Mouse (Mus musculus): Measurements from ENCODE around the gene Rgp1. TPM values are rescaled to one million over a fixed set of nuclear protein-coding genes. Genes with fewer than 3 reads are reported as not detected.

Gene Rgp1
- polyA plus RNA-seq, 1 experiment = 41.2 TPM

GRCm38 (mm10) chr4:43582241-43582640 is 3.7 kb downstream of the Rgp1 start:
- WGBS = 89% methylated on average over 5 of the region's 5 CpGs
- H3K36me3 ChIP-seq (ENCODE audit: control insufficient read depth, insufficient read depth, low read length) = 0 out of 2 replicates have a peak, but pooled peaks cover 1% of the 10 kb centered on the region
- no peak for DNase-seq
- TF ChIP-seq CTCF (conservative IDR thresholded peaks at IDR 0.05; ENCODE audit: insufficient read depth, insufficient read length, low read depth, low read length) (no peak), POLR2A (IDR thresholded peaks at IDR 0.05; ENCODE audit: low read depth, low read length) (no peak)
- H3K4me3 ChIP-seq (ENCODE audit: insufficient read depth, low read depth, low read length) = no peak overlapping the region
- no peak overlapping the region for H3K27ac ChIP-seq (ENCODE audit: insufficient read depth, low read depth, low read length)
- H3K4me1 ChIP-seq (ENCODE audit: control insufficient read depth, insufficient read depth, low read length) = peaks cover 24% of the 10 kb centered on the region
- H3K27me3 ChIP-seq (replicated peaks; ENCODE audit: control insufficient read depth, insufficient read depth, low read length) = no peaks in the 10 kb centered on the region

GRCm38 (mm10) chr4:43583421-43583820 is 4.9 kb downstream of the Rgp1 start:
- no peak for TF ChIP-seq POLR2A (IDR thresholded peaks at IDR 0.05; ENCODE audit: low read depth, low read length)
- Histone ChIP-seq H3K27me3 (replicated peaks; ENCODE audit: control insufficient read depth, insufficient read depth, low read length) (no peaks in the 10 kb centered on the region), H3K27ac (ENCODE audit: insufficient read depth, low read depth, low read length) (no peak overlapping the region), H3K4me1 (ENCODE audit: control insufficient read depth, insufficient read depth, low read length) (peaks cover 24% of the 10 kb centered on the region), H3K4me3 (ENCODE audit: insufficient read depth, low read depth, low read length) (no peak overlapping the region), H3K36me3 (ENCODE audit: control insufficient read depth, insufficient read depth, low read length) (0 out of 2 replicates have a peak, but pooled peaks cover 1% of the 10 kb centered on the region)
- no peak for DNase-seq
- WGBS = 63% methylated on average over 7 of the region's 7 CpGs

GRCm38 (mm10) chr4:43584444-43585416 is 6.2 kb downstream of the Rgp1 start, which contains the start of gene Msmp:
Gene Msmp (minus strand): TSS chr4:43584494.
- peak; percentile 79 for DNase-seq
- Histone ChIP-seq H3K27ac (ENCODE audit: insufficient read depth, low read depth, low read length) (peak within 1 kb of the TSS; percentile 27; the same call in 1 of the 2 replicates), H3K4me1 (ENCODE audit: control insufficient read depth, insufficient read depth, low read length) (peaks cover 22% of the 10 kb centered on the region), H3K27me3 (replicated peaks; ENCODE audit: control insufficient read depth, insufficient read depth, low read length) (no peaks in the 10 kb centered on the region), H3K36me3 (ENCODE audit: control insufficient read depth, insufficient read depth, low read length) (0 out of 2 replicates have a peak, but pooled peaks cover 1% of the 10 kb centered on the region), H3K4me3 (ENCODE audit: insufficient read depth, low read depth, low read length) (no peak within 1 kb of the TSS)
- no peak for TF ChIP-seq POLR2A (IDR thresholded peaks at IDR 0.05; ENCODE audit: low read depth, low read length)
- TF ChIP-seq CTCF (conservative IDR thresholded peaks at IDR 0.05; ENCODE audit: insufficient read depth, insufficient read length, low read depth, low read length) = no peak
- 51% methylated on average over 12 of the region's 12 CpGs for WGBS

- H3K27me3 ChIP-seq (replicated peaks; ENCODE audit: control insufficient read depth, insufficient read depth, low read length) = no peaks in the 10 kb centered on the region
- H3K4me3 ChIP-seq (ENCODE audit: insufficient read depth, low read depth, low read length) = no peak overlapping the region
- 0 out of 2 replicates have a peak, but pooled peaks cover 1% of the 10 kb centered on the region for H3K36me3 ChIP-seq (ENCODE audit: control insufficient read depth, insufficient read depth, low read length)
- 49% methylated on average over 10 of the region's 10 CpGs for WGBS
- no peak for TF ChIP-seq POLR2A (IDR thresholded peaks at IDR 0.05; ENCODE audit: low read depth, low read length)
- TF ChIP-seq CTCF (conservative IDR thresholded peaks at IDR 0.05; ENCODE audit: insufficient read depth, insufficient read length, low read depth, low read length) = no peak
- DNase-seq = no peak
- peak overlapping the region; percentile 58; the same call in 1 of the 2 replicates for H3K27ac ChIP-seq (ENCODE audit: insufficient read depth, low read depth, low read length)
- peaks cover 22% of the 10 kb centered on the region for H3K4me1 ChIP-seq (ENCODE audit: control insufficient read depth, insufficient read depth, low read length)
Measured at GRCm38 (mm10) chr4:43585682-43586081, 7.2 kb downstream of the Rgp1 start.

GRCm38 (mm10) chr4:43586411-43586810 is 7.9 kb downstream of the Rgp1 start:
- peaks cover 22% of the 10 kb centered on the region for H3K4me1 ChIP-seq (ENCODE audit: control insufficient read depth, insufficient read depth, low read length)
- peak overlapping the region; percentile 58; the same call in 1 of the 2 replicates for H3K27ac ChIP-seq (ENCODE audit: insufficient read depth, low read depth, low read length)
- H3K27me3 ChIP-seq (replicated peaks; ENCODE audit: control insufficient read depth, insufficient read depth, low read length) = no peaks in the 10 kb centered on the region
- TF ChIP-seq CTCF (conservative IDR thresholded peaks at IDR 0.05; ENCODE audit: insufficient read depth, insufficient read length, low read depth, low read length) (no peak), POLR2A (IDR thresholded peaks at IDR 0.05; ENCODE audit: low read depth, low read length) (no peak)
- H3K4me3 ChIP-seq (ENCODE audit: insufficient read depth, low read depth, low read length) = no peak overlapping the region
- peak; percentile 94 for DNase-seq
- 27% methylated on average over 8 of the region's 8 CpGs for WGBS
- H3K36me3 ChIP-seq (ENCODE audit: control insufficient read depth, insufficient read depth, low read length) = no peaks in the 10 kb centered on the region

- peak; percentile 69 for DNase-seq
- 48% methylated on average over 7 of the region's 7 CpGs for WGBS
- Histone ChIP-seq H3K4me1 (ENCODE audit: control insufficient read depth, insufficient read depth, low read length) (peaks cover 22% of the 10 kb centered on the region), H3K36me3 (ENCODE audit: control insufficient read depth, insufficient read depth, low read length) (no peaks in the 10 kb centered on the region), H3K4me3 (ENCODE audit: insufficient read depth, low read depth, low read length) (no peak overlapping the region), H3K27ac (ENCODE audit: insufficient read depth, low read depth, low read length) (peak overlapping the region; percentile 58; the same call in 1 of the 2 replicates), H3K27me3 (replicated peaks; ENCODE audit: control insufficient read depth, insufficient read depth, low read length) (no peaks in the 10 kb centered on the region)
- TF ChIP-seq CTCF (conservative IDR thresholded peaks at IDR 0.05; ENCODE audit: insufficient read depth, insufficient read length, low read depth, low read length) (no peak), POLR2A (IDR thresholded peaks at IDR 0.05; ENCODE audit: low read depth, low read length) (no peak)
Measured at GRCm38 (mm10) chr4:43587681-43588080, 9.2 kb downstream of the Rgp1 start.

GRCm38 (mm10) chr4:43591543-43591942 is 13.0 kb downstream of the Rgp1 start:
- Histone ChIP-seq H3K4me1 (ENCODE audit: control insufficient read depth, insufficient read depth, low read length) (peaks cover 5% of the 10 kb centered on the region), H3K4me3 (ENCODE audit: insufficient read depth, low read depth, low read length) (no peak overlapping the region), H3K36me3 (ENCODE audit: control insufficient read depth, insufficient read depth, low read length) (no peaks in the 10 kb centered on the region), H3K27me3 (replicated peaks; ENCODE audit: control insufficient read depth, insufficient read depth, low read length) (no peaks in the 10 kb centered on the region), H3K27ac (ENCODE audit: insufficient read depth, low read depth, low read length) (no peak overlapping the region)
- DNase-seq = peak; percentile 51
- 35% methylated on average over 5 of the region's 5 CpGs for WGBS
- no peak for TF ChIP-seq CTCF (conservative IDR thresholded peaks at IDR 0.05; ENCODE audit: insufficient read depth, insufficient read length, low read depth, low read length)
- TF ChIP-seq POLR2A (IDR thresholded peaks at IDR 0.05; ENCODE audit: low read depth, low read length) = no peak
